Mouse (Mus musculus) adrenal gland, postnatal 36 days (tissue): ENCODE data around the gene Plxnb2. TPM values are rescaled to one million over a fixed set of nuclear protein-coding genes. Genes with fewer than 3 reads are reported as not detected.

Experiments used
- DNase-seq, 2 experiments: peaks; one replicate each; pipeline ENCODE4 v3.0.0; 2021; ENCODE audit warnings: mixed read lengths in 1 of 2
- total RNA-seq, 2 experiments: library from RNA; stranded (reverse); gene quantifications; 2 replicates each; pipeline ENCODE4 v1.2.3; 2021

Plxnb2 gene
- total RNA-seq, 2 experiments from 2014 or later: 110 to 130 TPM

DNA sequence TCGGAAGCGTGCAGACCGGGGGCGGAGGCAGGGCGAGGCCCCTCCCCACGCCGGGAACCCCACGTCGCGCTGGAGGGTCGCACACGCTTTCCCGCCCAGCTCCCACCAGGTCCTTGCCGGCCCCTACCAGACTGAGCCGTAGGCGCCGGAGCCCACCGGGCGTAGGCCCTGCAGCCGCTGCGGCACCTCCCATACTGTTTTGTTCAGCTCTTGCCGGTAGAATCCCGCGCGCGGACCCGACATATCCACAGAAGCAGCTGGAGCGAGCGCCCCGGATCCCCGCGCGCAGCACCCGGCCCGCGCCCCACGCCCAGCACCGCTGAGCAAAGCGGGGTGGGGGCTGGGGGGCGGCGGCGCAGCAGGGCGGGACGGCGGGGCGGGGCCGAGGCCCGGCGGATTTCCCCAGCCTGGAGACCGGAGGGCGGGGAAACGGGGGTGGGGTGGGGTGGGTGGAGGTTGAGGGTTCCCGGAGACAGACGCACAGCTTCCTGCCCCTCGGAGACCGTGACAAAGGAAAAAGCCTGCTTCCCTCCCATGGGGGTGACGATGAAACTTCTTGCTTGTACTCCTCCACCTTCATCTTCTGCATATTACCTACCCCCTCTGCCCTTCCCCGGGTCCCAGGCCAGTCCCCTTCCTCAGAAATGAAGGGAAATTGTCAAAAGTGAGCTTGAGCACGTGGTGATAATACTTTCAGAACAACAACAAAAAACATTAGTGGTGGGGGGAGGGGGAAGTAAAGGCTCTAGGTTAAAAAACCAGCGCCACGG lies 31.1 kb downstream of the Plxnb2 start, which contains the start of gene Mapk11:
Gene Mapk11, minus strand, starts transcription at position 358 of the 770 bp plus-strand sequence.
- DNase-seq: peak; percentile 41 to 71

DNA sequence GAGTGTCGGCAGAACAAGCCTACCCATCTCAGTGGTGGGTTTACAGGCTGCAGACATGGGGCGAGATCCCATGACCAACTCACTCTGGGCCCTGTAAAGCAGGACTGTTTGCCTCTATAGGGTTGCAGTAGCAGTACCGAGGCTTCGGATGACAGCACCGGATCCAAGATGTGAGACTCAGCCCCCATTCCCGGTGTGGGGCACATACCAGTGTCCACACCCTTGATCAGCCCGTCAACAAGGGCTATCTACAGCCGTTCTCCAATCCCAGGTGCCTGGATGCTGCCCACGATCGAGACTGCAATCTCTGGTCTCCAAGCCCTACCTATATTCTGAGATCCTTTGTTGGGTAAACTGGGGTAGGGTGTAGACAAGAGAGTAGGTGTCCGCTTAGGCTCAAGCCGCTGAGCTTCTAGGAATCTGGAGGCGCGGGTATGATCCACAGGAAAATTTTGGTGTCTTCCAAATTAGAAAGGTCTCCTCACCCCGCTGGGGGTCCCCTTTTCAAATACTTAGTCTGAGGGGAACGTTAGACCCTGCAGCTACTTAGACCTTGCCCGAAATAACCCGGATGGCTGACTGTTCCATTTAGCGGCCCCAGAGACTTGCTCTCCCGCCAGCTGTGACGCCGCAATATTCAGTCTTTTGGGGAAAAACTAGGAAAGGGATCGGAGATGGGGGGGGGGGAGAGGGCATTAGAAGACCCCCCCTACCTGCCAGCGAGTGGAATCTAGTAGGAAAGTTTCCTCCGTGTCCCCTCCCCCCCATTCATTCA lies 31.9 kb downstream of the Plxnb2 start:
- no peak for DNase-seq

DNA sequence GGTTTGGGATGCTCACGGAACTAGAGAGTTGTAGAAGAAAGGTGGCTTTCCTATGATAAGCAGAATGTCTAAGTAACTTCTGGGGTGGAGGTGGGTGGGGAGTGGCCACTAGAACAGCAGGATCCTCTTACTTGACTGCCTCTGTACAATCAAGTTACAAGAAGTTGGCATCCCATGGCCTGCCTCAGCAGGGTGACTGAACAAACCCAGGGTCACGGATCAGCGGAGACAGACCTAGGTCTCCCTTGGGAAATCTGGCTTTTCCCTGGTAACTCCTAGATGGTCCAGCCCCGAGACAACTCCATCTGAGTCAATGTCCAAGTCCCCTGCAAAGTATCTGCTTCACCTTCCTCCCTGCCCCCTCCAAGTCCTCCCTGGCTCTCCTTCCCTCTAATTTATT lies 32.7 kb downstream of the Plxnb2 start:
- no peak for DNase-seq

DNA sequence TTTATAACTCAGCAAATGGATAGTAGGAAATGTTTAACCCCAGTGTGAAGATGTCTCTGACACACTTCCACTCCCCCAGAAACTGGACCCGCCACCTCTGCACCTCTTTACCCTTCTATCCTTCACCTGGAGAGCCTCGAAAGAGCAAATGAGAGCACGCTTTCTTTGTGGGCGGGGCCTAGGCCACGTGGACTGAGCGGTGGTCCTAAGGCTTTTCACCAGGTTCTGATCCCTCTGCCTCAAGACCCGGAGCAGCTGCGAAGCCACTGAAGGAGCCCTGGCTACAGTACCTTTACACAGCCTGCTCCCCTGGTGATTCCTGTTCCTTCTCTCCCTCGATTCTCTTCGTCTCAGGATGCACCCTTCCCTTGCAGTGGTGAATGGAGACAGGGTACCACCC lies 33.1 kb downstream of the Plxnb2 start:
- DNase-seq: no peak

DNA sequence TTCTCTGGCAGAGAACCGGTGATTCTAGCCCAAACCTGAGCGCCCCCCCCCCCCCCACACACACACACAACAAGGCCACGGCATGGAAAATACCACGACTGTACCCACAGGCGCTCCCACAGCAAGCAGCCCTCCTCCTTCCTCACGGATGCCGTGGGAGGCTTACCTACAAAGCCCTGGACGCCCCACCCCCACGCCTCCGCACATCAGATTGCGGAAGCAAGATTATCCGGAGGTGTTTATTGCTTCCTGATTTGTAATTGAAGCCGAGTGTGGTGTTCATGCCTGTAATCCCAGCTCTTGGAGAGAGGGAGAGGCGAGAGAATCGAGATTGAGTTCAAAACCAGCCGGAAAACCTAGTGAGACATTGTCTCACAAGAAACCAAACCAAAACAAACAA lies 33.6 kb downstream of the Plxnb2 start:
- DNase-seq: peak; percentile 29 to 57

DNA sequence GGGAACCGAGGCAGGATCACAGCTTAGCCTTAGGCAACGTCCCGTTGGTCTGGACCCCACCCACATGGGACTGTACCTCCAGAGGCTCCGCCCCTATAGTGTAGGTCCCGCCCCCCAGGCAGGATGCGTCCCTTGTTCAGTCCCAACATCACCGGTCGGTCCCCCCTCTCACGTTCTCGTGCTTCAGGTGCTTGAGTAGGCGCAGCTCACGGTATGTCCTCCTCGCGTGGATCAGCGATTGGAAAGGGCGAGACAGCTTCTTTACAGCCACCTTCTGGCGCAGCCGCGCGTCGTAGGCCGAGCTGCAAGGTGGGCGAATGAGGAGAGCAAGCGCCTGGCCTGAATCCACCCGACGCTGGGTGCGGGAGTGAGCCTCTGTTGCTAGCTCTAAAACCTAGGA lies 34.1 kb downstream of the Plxnb2 start:
- DNase-seq: peak; percentile 45 to 55

DNA sequence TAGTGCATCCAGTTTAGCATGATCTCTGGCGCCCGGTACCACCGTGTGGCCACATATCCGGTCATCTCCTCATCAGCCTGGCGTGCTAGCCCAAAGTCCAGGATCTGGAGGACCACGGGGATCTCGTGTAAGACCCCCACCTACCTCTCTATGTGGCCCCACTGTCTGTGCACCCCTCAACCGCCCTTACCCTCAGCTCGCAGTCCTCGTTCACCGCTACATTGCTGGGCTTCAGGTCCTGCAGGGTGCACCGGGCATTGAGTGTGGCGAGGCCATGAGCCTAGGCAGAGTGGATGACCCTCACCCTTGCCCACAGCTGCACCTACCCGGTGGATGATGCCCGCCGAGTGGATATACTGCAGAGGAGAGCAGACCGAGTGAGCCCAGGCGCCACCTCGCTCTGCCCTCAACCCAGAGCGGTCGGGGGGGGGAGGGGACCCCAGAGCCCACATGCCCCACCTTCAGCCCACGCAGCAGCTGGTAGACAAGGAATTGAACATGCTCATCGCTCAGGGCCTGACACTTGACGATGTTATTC lies 34.7 kb downstream of the Plxnb2 start:
- no peak for DNase-seq

DNA sequence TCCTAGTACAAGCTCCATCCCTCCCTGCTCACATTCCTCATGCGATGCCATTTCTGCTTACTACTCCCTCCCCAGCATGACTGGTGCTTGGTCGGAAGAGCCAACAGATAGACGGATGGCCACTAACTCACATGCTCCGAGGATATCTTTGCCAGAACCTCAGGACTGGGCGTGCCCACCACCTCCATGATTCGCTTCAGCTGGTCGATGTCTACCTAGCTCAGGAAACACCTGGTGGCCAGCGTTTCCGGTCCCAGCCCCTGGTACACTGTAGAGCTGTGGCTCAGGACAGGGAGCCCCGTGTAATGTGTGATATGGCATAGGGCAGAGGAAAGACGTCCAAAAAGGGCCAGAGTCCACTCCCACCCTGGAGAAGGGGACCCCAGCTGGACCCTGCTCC lies 35.6 kb downstream of the Plxnb2 start:
- DNase-seq: no peak

DNA sequence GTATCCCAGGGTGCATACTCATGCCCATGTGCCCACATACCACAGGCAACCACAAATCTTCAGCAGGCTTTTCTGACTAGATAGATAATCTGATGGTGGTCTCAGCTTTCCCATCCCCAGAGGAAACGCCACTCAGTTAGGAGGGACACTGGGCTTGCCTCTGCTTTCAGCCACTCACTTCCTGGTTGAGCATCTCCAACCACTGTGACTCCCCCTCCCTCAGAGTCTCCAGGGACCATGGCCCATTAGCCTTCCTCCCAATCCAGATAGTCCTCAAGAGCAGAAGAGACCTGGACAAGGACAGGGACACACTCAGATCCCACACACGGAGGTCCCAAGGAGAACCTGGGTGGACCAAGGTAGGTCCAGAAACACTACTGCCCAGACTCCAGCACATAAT lies 37.5 kb downstream of the Plxnb2 start:
- DNase-seq: no peak

DNA sequence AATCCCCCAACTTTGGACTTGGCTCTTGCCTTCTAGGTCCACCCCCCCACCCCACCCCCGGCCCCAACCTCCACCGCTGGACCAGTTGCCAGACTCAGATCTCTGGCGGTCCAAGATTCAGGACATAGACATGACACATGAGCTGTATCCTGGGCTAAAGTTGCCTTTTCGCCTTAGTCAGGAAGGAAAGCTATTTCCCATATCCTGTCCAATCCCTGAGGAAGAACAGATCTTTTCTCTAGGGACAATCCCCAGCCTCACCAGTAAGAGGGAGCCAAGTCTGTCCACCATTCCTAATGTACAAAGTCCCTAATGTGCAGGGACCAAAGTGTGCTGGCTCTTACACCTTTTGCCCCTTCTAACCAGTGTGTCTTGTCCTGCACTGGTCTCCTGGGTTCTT lies 38.7 kb downstream of the Plxnb2 start:
- no peak for DNase-seq

DNA sequence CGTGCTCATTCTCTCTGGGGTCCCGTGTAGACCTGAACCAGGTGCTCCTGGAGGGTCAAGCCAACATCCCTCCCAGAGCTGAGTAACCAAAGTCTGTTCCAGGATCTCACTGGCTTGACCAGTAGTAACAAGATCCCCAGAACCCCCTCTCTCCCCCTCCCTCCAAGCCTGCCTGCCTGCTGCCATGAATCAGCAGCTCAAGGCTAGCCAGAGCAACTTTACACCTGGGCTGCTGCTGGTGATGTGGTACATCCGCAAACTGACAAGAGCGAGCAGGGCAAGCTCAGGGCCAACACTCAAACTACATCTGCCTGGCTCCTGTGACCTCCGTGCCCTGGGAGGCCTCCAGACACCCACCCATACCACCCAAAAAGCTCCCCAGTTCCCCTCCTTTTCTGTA lies 39.1 kb downstream of the Plxnb2 start:
- no peak for DNase-seq

DNA sequence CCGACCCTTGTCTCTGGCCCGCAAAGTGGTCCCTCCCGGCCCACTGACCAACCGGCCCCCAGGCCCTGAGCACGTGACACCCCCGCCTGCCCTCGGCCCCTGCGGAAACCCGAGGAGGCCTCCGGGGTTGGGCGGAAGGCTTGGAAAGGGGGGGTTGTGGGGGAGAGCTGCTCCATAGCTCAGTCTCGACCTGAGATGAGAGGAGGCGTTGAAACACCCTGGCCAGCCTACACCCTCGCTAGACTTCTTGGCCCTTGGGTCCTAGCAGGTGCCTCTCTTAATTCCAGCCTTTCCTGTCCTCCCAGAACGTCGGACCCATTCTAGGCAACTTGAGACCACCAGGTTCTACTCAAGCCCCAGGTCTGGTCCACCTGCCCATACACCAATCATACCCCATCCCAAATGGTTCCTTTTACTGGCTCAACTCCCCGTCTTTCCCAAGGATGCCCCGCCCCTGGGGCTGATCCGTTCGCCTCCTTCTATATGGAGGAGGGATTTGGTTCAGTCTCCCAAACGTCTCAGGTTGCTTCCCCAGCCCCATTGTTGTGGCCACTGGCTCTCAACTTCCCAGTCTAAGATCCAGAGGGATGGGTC lies 39.8 kb downstream of the Plxnb2 start, which contains the start of gene Mapk12:
Gene Mapk12, minus strand, starts transcription at position 45 of the 594 bp plus-strand sequence.
- DNase-seq: peak; percentile 64 to 76

DNA sequence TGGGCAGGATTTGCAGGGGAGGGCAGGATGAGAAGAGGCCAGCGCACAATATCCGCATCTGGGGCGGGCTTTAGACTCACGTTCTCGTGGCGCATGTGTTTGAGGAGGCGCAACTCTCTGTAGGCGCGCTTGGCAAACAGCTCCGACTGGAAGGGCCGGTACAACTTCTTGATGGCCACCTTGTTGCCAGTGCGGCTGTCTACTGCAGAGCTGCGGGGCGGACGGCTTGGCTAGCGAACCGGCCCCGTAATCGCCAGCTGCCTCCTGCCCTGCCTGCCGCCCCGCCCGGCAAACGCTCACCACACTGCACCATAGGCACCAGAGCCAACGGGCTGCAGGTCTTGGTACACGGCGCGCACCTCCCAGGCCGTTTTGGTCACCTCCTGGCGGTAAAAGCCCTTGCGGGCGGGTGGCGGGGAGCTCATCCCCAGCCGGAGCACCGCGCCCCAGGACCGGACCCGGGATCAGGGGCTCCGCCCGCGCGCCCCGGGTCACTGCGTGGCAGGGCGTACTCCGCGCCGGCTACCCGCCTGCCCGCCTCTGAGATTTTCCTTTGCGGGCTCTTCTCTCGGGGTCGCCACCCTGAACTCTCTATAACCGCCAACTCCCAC lies 40.4 kb downstream of the Plxnb2 start:
- peak; percentile 44 to 47 for DNase-seq

DNA sequence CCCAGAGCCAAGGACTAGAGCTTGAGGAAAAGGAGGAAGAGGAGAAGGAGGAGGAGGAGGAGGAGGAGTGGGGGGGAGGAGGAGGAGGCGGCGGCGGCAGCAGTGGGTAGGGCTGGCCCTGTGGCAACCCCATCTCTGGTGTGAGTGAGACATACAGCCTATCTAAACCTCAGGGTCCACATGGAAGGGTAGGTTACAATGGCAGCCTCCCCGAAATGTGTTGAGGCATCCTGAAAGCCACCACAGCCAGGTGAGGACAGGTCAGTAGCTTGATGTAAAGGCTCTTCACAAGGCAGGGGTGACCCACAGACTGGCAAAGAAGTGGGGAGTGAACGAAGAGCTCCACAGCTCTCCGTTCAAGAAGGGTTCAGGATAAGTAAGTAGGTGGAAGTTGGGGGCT lies 42.1 kb downstream of the Plxnb2 start:
- DNase-seq: no peak

DNA sequence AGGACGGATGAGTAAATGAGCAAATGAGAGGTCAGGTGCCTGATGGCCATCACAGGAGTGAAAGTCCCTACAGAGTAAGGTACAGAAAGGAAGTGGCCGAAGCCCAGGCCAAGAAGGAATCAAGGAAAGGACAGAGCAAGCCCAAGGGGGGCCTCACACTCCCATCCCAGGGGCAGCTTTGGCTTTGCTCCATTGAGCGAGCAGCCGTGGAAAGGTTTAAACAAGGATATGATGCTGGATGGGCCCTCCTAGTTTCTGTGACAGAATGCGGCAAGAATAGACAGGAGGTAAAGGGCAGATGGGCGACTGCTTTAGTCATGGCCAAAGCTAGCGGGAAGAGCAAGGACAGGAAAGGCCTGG lies 42.6 kb downstream of the Plxnb2 start:
- DNase-seq: no peak

DNA sequence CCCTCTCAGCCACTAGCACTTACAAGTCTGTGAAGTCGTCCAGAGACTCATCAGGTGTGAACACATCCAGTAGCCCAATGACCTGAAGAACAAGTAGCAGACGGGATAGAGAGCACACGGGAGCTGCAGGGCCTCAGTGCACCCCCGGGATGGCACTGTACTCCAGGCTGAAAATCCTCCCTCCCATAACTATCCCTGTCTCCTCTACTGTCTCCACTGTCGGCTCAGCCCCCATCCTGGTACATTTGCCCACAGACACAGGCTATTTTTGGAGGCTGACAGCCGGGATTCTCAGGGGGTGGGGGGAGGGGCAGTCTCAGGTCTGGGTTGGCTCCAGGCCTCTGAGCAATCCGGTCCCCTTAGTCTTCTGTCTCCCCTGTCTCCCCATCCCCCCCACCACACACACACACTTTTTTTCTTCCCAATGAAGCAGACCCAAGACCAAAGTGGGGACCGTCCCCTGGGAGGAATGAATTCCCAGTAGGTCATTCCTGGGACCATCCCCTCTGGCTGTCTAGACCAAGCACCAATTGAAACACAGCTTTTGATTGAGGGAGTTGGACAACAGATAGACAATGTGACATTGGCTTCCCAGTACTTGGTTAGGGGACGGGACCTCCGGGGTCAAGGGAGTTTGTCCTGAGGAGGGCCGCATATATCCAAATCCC lies 43.1 kb downstream of the Plxnb2 start:
- no peak for DNase-seq

DNA sequence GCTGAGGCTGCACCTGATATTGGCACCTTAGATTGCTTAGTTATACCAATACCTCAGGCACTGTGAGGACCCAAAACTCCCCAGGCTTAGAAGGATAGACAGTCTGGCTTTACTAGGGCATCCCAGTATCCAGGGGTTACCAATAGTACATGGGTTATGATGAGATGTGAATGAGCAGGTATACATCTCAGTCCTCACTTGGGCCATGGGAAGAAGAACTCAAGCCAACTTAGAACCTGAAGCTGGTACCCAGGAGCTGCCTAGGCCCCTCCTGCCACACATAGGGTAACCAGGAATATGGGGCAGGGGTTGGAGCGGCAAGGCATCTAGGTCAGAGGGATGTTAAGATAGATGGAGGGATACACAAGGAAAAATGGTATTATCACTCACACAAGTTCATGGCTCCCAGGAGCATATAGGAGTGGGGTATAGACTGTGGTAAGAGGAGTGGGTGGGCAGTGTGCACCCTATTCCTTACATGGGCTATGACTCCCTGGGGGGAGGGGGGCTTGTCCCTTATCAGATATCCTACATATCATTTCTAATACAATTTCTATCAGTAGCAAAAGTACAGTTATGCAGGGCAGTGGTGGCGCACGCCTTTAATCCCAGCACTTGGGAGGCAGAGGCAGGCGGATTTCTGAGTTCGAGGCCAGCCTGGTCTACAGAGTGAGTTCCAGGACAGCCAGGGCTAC lies 44.0 kb downstream of the Plxnb2 start:
- no peak for DNase-seq

DNA sequence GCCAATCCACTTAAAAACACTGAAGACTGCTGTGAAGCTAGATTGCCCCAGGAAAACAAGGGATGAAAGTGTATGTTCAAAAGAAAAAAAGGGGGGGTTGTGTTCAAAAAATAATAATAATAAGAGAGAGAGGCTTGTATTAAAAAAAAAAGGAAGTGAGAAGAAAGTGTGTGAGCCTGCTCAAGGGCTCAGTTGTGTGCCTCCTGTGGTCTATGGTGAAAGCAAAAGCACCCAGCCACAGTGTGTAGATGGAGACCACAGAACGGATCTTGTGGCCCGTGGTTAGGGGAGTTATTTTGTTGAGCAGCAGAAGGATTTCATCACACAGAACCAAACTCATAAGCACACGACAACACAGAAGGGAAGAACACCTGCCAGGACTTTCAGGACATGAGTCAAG lies 49.3 kb downstream of the Plxnb2 start:
- DNase-seq: no peak

DNA sequence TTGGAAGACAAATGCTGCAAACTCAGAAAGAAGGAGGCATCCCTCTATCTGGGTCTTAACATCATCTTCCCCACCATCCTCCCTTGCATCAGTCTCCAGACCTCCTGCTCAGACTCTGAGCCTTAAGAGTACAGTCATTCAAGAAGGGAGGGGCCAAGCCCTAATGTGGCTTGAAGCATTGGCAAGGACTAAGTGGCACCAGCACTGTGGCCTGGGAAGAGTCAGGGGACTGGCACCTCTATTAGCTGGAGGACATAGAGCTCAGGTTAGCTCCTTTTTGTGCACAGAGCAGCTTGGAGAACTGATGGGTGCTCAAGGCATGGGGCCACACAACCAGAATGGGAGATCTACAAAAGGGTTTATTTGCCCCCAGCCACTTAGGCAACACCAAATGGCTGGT lies 50.3 kb downstream of the Plxnb2 start:
- DNase-seq: no peak

DNA sequence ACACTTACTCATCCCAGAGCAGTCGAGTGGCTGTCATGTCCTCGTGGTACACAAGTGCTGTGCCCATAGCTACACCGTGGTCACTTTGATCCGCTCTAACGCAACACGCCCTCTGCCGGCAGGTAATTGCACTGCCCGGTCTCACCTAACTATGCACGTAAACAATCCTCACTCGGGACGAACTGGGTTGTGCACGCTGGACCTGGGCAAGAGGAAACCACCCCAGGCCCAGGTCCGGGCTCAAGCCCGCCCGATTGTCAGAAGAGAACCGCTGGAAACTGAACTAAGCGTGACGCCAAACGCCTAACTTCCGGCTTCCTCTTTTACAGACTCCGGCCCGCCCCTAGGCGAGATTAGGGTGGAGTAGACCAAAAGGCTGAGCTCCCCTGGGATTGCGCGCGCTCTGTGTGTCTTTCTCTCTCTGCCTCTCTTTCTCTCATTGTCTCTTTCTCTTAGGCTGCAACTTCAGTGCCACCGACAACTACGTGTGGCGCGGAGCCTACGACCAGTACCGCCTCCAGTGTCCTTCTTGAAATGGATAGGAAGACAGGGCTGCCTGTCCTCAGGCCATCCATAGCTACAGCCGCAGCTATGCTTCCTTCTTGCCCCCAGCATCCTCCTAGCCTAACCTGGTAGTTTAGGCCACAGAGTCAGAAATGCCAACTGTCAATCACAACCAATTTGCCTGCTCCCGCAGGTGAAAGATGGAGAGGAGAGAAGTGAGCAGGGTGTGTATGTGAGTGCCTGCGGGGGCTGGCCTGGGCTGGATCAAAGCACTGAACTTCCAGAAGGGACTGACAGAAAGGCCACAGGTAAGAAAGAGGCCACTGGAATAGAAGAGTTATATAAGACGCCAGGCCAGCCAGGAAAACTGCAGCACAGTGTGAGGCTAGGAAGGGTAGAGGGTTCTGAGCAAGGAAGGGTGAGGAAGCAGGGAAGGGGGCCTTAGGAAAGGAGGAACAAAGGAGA lies 51.9 kb downstream of the Plxnb2 start, which contains the start of gene Hdac10:
Gene Hdac10, minus strand, starts transcription at position 319 of the 969 bp plus-strand sequence.
- peak; percentile 86 to 89 for DNase-seq
